Comparison of ENCODE assay signal across 11 mouse cellular contexts in genomic region chr12:117721748-117722150, GRCm38 (mm10).
DNase-seq lines count a peak whose midpoint lies in the region; ATAC-seq and TF ChIP-seq lines count a peak whose summit lies in the region.
"Had no signal": no experiment of that assay in that cellular context is flagged by ENCODE, and none has a peak within 500 bp of the region (broad histone marks: within the 10 kb centered on the region; RNA-seq: fewer than 3 reads in every experiment).

No protein-coding gene starts in this region.

- TF ChIP-seq EP300 in stomach, postnatal 0 days (optimal IDR thresholded peaks at IDR 0.05): no peak

- H3K36me3 ChIP-seq in liver, embryonic 12.5 days: no peaks in the 10 kb centered on the region
- no peaks in the 10 kb centered on the region for H3K36me3 ChIP-seq in hindbrain, embryonic 11.5 days (ENCODE audit: control insufficient read depth, insufficient read depth, low read length)
- H3K36me3 ChIP-seq in liver, embryonic 15.5 days (replicated peaks): no peaks in the 10 kb centered on the region
- no peaks in the 10 kb centered on the region for H3K36me3 ChIP-seq in stomach, postnatal 0 days (ENCODE audit: control insufficient read depth, insufficient read depth, low read length)

- WGBS in liver, embryonic 12.5 days (ENCODE audit: insufficient replicate concordance): 45% methylated on average over 6 of the region's 6 CpGs
- 50% methylated on average over 6 of the region's 6 CpGs for WGBS in hindbrain, embryonic 11.5 days
- WGBS in liver, embryonic 15.5 days (ENCODE audit: insufficient replicate concordance): 31% methylated on average over 6 of the region's 6 CpGs
- 36% methylated on average over 6 of the region's 6 CpGs for WGBS in stomach, postnatal 0 days

- peaks cover 14% of the 10 kb centered on the region for H3K4me1 ChIP-seq in liver, embryonic 12.5 days
- H3K4me1 ChIP-seq in hindbrain, embryonic 11.5 days (replicated peaks; ENCODE audit: control insufficient read depth, insufficient read depth, low read length): no peaks in the 10 kb centered on the region
- no peaks in the 10 kb centered on the region for H3K4me1 ChIP-seq in liver, embryonic 15.5 days (replicated peaks)
- H3K4me1 ChIP-seq in stomach, postnatal 0 days (replicated peaks; ENCODE audit: control insufficient read depth, insufficient read depth): no peaks in the 10 kb centered on the region

- 0 out of 2 replicates have a peak, but pooled peaks have one; percentile 24 for ATAC-seq in liver, embryonic 12.5 days
- ATAC-seq in hindbrain, embryonic 11.5 days (ENCODE audit: low FRiP score): peak; percentile 62
- ATAC-seq in liver, embryonic 15.5 days (ENCODE audit: insufficient read depth): peak; percentile 68
- ATAC-seq in stomach, postnatal 0 days (ENCODE audit: low FRiP score, low TSS enrichment): peak; percentile 76

- H3K9ac ChIP-seq in liver, embryonic 12.5 days: no peak overlapping the region
- H3K9ac ChIP-seq in hindbrain, embryonic 11.5 days (ENCODE audit: low read depth, low read length): no peak overlapping the region
- H3K9ac ChIP-seq in liver, embryonic 15.5 days: no peak overlapping the region
- no peak overlapping the region for H3K9ac ChIP-seq in stomach, postnatal 0 days (ENCODE audit: low read length)

- no peaks in the 10 kb centered on the region for H3K9me3 ChIP-seq in liver, embryonic 12.5 days (replicated peaks)
- H3K9me3 ChIP-seq in hindbrain, embryonic 11.5 days (ENCODE audit: control insufficient read depth, low read length): no peaks in the 10 kb centered on the region
- no peaks in the 10 kb centered on the region for H3K9me3 ChIP-seq in liver, embryonic 15.5 days (replicated peaks)
- no peaks in the 10 kb centered on the region for H3K9me3 ChIP-seq in stomach, postnatal 0 days (ENCODE audit: control insufficient read depth, low read length)

- no peak for TF ChIP-seq CTCF in stomach, postnatal 0 days (IDR thresholded peaks at IDR 0.05; ENCODE audit: low read depth)

- no peak overlapping the region for H3K27ac ChIP-seq in liver, embryonic 12.5 days
- H3K27ac ChIP-seq in hindbrain, embryonic 11.5 days (ENCODE audit: low read depth, low read length): no peak overlapping the region
- H3K27ac ChIP-seq in liver, embryonic 15.5 days (replicated peaks): no peak overlapping the region
- H3K27ac ChIP-seq in stomach, postnatal 0 days (replicated peaks): no peak overlapping the region

- H3K4me3 ChIP-seq in liver, embryonic 12.5 days: no peak overlapping the region
- no peak overlapping the region for H3K4me3 ChIP-seq in hindbrain, embryonic 11.5 days (ENCODE audit: low read depth, low read length)
- no peak overlapping the region for H3K4me3 ChIP-seq in liver, embryonic 15.5 days (replicated peaks)
- no peak overlapping the region for H3K4me3 ChIP-seq in stomach, postnatal 0 days (ENCODE audit: low read depth, low read length)

- no peak for DNase-seq in liver
- peak; percentile 12 for DNase-seq in hindbrain, embryonic 11.5 days (ENCODE audit: low spot score)
- DNase-seq in stomach, postnatal 0 days (ENCODE audit: low spot score): peak; percentile 16
- DNase-seq in cerebellum, adult 18-20 months: no peak
- no peak for DNase-seq in cerebellum, postnatal 4 days (ENCODE audit: low spot score in 2 of 2)
- DNase-seq: cerebellum, postnatal 10 days; gastrocnemius, postnatal 25 days; heart, postnatal 4 days had no signal

- H3K27me3 ChIP-seq in liver, embryonic 12.5 days (replicated peaks): no peaks in the 10 kb centered on the region
- H3K27me3 ChIP-seq in hindbrain, embryonic 11.5 days (ENCODE audit: control insufficient read depth, insufficient read depth, low read length): no peaks in the 10 kb centered on the region
- no peaks in the 10 kb centered on the region for H3K27me3 ChIP-seq in liver, embryonic 15.5 days
- H3K27me3 ChIP-seq in stomach, postnatal 0 days (ENCODE audit: control insufficient read depth, insufficient read depth, low read length): no peaks in the 10 kb centered on the region
- H3K27me3 ChIP-seq: CH12.LX had no signal

- H3K4me2 ChIP-seq in liver, embryonic 12.5 days: no peak overlapping the region
- no peak overlapping the region for H3K4me2 ChIP-seq in hindbrain, embryonic 11.5 days (replicated peaks; ENCODE audit: low read depth, low read length)
- no peak overlapping the region for H3K4me2 ChIP-seq in liver, embryonic 15.5 days
- no peak overlapping the region for H3K4me2 ChIP-seq in stomach, postnatal 0 days (replicated peaks; ENCODE audit: low read depth)

Comparison
In these comparisons a context has a peak if more than half of its experiments do, and no peak if none do; other contexts are left out.
1. ATAC-seq: peak in every context shown above with its lines; median percentile 76 in stomach, postnatal 0 days; 68 in liver, embryonic 15.5 days; 62 in hindbrain, embryonic 11.5 days; 24 in liver, embryonic 12.5 days.
2. DNase-seq: peak in hindbrain, embryonic 11.5 days (single experiment) and stomach, postnatal 0 days (single experiment); none in liver (single experiment), cerebellum, adult 18-20 months (0 of 2) and cerebellum, postnatal 4 days (0 of 2).